Mouse (Mus musculus) megakaryocyte-erythroid progenitor cell, adult 5-6 weeks (primary cell): Measurements from ENCODE around the gene Olfr1417. TPM values are rescaled to one million over a fixed set of nuclear protein-coding genes. Genes with fewer than 3 reads are reported as not detected.

Experiments used
- ATAC-seq: replicated peaks from 2 replicates; pipeline ENCODE4 v1.8.0; 2016; ENCODE audit warnings: mild to moderate bottlenecking, inconsistent platforms; ENCODE audit not compliant: severe bottlenecking, poor library complexity, low FRiP score, low TSS enrichment
- total RNA-seq, 2 experiments: library from RNA; stranded (forward) in 1 of 2; stranded (reverse) in 1 of 2; fragments of 200-1000, 215-1000 nt in 1 of 2; fragments of >200 nt in 1 of 2; fragmentation: Nextera tagmentation in 1 of 2; gene quantifications; 2 replicates each; pipeline ENCODE4 v1.2.3; 2014 to 2017

Olfr1417 gene
- total RNA-seq, 2 experiments from 2014 or later: 0.28 TPM; not detected in 1

DNA sequence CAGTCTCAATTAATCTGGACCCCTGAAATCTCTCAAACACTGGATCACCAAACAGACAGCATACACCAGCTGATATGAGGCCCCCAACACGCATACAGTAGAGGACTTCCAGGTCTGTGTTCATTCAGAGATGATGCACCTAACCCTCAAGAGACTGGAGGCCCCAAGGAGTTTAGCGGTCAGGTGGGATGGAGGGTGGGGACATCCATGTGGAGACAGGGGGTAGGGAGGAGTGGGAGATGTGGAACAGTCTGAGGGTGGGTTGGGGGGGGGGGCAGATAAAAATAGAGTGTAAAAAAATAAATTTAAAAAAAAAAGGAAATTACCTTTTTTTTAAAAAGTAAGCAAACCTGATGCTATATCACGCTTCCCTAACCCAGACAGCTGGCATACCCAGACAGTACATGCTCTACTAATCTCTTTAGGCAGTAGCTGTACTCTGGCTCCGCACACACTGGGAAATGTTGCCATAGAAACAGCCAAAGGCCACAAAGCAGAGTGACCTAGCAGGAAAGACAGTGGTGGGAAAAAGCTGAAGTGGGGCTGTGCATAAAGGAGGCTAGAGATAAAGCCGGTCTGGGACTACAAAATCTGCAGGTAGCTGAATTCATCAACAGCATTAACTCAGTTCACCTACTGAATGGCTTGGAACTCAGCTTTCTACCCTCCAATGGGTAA, 27.2 kb downstream of the Olfr1417 start:
- ATAC-seq: peak; percentile 50

DNA sequence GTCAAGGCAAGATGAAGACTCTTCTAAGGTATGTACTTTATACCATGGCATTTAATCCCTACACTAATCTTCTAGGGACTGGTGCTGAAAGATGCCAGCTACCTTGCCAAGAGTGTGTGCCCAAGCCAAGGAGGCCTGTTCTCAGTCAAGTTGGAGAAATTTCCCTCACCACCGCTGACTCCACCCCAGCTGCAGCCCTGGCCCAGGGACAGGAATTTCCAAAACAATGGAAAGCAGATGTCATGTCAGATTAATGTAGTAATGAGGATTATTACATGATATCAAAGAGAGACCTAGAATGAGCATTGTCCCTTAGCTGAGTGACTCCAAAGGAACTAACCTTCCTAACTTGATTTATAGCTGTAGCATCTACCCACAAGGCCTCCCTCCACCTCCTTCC, 28.2 kb downstream of the Olfr1417 start:
- ATAC-seq: no peak

DNA sequence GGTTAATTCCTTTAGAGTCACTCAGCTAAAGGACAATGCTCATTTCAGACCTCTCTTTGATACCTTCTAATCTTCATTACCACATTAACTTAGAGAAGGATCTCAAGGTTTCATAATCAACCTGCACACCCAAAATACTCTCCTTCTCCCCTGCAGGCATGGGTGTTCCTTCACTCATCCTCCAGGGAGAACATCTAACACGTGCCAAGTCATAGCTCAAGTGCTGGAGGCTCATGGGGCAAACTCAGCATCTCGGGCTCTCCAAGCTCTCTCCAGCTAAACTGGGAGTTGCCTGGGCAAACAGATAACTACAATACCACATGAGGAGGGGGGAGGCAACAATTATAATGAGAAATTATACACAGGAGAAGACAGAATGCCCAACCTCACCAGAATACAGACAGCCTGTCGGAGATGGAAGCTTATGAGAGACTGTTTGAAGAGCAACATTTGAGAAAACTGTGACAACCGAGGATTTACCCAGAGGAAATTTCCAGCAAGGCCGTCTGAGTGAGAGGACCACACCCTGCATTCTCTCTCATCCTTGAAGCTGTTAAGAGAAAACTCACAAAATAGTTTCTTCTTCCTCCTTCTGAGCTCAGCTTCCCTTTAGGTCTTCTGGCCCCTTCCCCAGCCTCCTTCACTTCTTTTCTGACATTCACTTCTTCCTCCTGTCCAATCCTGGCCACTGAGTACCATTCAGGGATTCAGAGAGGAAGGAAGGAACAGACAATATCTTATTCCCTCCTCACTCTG, 28.8 kb downstream of the Olfr1417 start:
- peak; percentile 31 for ATAC-seq

DNA sequence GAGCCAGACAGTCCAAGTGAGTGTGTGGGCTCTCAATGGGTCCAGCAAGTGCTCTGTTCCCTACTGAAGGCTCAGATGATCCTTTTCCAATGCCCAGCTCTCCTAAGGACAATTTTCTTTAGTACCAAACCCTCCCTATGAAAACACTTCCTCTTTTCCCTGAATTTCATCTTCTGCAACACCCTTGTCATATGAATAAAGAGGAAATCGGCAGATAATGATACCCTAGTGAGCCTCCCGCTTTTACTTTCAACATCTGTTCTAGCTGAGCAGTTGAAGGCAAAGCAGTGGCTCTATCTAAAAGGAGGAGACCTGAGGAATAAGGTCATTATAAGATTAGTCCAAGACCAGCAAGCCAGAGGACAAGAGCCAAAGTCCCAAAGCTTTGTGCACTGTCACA, 30.6 kb downstream of the Olfr1417 start:
- ATAC-seq: no peak

DNA sequence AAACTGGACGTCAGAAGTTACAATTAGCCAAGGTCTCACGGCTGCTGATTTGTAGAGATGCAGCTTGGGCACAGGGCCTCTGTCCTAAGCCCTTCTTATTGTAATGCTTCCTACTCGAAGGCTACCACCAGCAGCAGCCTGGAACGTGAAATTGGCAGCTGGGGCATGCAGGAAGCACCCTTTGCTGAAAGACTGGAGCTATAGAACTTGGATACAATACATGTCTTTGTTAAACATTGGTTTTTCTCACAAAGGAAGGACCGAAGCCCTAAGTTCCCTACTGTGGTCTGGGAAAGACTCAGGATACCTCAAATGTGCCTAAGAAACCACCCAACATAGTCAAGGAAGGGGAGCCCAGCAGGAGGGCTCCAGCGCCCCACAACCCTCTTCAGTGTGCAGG, 31.2 kb downstream of the Olfr1417 start:
- no peak for ATAC-seq

DNA sequence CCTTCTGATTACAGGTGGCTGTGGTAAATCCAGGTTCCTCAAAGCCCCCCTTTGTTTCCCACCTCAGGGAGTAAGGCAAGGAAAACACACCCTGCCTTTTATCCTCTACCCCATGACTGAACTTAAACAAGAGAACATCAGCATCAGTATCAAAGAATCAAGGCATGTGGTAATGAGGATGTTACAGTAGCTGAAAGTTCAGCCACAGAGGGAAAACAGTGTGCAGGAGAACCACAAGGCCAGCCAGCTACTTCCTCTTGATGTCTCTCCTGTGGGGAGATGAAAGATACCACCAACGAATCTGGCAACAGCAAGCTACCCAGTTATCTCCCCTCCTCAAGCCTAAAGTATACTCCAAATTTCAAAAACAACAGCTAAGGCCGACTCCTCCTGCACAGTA, 31.8 kb downstream of the Olfr1417 start:
- ATAC-seq: peak; percentile 80

DNA sequence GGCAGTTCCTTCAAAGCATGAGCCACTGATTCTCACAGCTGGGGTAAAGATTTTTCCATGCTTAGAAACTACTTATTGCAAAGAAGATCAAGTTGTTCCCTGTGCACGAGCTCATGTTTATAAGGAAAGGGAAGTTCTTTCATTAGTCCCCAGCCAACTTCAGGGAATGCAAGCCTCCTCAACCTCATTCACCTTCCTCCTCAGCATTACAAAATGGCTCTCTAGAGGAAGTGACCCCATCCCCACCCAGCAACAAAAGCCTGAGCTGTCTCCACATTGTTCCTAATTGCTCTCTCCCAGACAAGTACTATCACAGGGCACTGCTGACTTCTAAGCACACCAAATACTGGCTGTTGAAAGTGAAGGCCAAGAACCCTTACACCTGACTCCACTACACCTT, 34.6 kb downstream of the Olfr1417 start:
- no peak for ATAC-seq

DNA sequence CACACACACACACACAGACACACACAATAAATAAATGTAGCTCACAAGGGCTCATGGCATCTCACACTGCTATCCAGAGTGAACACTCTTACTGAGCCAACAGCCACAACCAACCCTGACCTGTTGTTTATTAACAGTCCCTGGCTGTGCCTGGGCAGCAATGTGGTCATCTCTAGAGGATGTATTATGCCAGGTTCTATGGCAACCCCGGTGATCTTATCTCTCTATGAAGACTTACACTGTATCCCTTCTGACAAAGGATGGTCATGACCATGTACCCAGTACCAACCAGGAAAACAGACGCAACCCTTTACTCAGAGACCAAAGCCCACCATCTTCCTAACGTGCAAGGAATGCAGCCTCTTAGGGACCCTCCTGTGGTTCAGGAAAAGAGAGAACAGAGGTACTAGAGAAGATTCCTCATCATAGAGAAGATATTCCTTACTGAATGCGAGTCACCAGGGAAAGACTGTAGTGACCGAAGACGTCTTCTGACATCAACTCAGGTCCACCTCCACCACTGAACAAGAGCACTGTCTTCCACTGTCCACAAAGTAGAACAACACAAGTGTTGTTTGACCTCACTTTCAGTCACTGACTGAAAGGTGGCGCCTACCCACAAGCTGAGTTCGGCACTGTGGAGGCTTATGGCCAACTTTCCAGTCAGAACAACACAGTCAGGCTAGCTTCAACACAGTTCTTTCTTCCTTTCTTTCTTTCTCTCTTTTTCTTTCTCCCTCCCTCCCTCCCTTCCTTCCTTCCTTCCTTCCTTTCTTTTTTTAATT, 38.3 kb downstream of the Olfr1417 start:
- peak; percentile 88 for ATAC-seq

DNA sequence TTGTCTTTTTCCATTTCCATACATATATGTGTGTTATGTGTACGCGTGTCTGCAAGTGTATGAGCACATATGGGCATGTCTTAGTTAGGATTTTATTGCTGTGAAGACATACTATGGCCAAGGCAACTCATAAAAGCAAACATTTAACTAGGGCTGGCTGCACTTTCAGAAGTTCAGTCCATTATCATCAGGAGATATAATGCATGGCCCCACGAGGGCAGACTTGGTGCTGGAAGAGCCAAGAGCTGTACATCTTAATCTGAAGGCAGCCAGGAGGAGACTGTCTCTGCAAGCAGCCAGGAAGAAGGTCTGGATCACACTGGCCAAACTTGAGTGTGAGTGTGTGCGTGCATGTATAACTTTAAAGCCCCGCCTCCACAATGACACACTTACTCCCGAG, 44.6 kb downstream of the Olfr1417 start:
- ATAC-seq: peak; percentile 48; the same call in 1 of the 2 replicates

DNA sequence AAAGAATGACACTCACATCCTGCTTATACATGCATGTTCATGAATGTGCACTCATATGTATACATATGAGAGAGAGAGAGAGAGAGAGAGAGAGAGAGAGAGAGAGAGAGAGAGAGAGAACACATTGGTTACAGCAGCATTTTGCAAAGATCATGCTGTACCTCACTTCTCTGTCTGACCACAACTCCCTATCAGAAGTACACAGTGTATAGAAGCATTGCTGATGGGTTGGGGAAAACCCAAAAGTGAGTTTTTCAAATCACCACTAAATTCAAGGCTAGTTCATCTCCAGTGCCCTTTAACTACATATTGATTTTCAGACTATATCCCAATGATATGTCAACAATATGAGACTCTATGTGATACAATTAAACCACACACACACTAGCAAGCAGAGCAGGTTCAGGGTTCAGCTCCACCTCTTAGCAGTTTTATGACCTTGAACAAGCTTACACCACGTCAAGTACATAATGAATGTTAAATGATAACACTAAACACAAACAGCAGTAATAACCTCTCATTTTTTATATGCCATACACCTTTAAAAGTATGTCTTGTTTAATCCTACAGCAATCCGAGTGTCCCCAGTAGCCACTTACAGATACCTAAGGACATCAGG, 45.2 kb downstream of the Olfr1417 start:
- peak; percentile 69 for ATAC-seq

DNA sequence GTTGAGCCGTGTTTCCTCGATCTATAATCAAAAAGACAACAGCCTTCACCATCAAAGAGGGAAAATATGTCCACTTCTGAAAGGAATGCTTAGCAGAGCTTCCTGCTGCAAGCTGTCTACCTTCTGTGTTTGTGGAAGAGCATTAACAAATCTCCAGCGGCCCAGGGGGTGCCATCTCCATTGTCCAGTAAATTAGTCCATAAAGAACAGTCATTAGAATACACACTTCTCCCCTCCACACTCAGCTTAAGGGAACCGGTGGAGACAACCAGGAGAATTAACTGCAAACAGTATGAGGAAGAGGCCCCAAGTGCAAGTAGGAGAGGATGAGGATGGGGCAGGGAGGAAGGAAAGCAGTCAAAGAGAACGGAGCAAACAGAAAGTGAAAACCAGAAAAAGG, 47.2 kb downstream of the Olfr1417 start:
- ATAC-seq: no peak

DNA sequence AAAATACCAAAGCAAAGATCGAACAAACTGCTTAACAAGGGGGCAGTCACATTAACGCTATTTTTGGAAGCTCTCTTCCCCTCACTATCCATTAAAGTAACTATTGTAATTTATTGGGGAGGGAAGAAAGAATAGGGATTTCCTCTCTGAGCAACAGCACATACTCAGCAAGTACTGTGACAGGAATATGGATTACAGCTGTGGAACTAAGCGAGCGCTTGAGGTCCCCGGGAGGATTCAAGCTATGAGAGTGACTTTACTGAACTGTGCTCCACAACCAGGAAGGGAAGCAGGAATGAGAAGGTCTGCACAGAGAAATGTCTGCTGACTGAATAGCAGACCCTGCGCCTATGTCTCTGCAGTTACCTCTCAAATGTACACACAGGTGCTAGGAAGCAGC, 50.1 kb downstream of the Olfr1417 start:
- no peak for ATAC-seq

DNA sequence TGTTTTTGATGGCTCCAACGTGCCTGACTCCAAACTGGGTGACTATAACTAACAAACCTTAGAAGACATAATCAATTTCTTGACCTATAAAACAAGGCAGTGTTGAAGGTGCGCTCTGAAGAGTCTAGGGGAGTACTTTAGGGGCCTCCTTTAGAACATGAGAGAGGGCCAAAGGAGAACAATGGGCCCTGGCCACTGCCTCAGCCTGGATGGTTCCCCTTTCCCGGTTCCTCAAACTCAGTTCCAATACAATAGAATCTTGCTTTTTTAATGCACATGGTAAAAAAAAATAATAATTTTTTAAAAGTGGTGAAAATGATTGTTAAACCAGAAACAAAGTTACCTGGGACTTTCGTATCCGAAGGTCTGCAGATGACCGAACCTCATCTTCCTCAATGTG, 51.2 kb downstream of the Olfr1417 start:
- no peak for ATAC-seq

DNA sequence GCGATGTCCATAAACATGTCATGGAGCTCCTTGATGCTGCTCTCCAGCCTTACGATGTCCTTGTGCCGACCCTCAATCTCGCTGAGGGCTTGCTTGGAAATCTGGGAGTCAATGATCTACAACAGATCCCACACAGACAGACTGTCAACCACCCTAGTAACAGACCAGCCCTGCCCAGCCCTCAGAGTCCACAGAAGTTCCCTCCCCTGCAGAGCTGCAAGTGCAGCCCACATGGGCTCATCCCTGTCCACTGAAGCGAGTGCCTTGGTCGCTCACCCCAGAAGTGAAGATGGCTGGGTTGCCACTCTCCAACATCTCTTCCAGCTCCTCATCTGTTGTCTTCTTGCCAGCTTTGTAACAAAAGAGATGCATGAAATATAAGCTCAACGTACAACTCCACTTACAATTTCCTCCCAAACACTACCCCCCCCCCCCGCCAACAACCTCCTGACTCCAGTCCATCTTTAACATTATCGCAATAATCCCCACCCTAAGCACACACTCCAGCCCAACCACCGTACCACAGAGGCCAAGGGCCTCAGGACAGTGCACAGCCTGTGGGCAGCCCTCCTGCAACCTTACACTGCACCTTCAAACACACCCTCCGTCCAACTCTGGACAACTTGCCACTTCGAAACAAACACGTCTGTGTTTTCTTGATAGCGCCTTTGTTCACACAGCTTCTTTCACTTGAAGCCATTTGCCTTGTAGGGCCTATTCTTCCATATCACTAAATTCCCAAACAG, 53.4 kb downstream of the Olfr1417 start:
- no peak for ATAC-seq

DNA sequence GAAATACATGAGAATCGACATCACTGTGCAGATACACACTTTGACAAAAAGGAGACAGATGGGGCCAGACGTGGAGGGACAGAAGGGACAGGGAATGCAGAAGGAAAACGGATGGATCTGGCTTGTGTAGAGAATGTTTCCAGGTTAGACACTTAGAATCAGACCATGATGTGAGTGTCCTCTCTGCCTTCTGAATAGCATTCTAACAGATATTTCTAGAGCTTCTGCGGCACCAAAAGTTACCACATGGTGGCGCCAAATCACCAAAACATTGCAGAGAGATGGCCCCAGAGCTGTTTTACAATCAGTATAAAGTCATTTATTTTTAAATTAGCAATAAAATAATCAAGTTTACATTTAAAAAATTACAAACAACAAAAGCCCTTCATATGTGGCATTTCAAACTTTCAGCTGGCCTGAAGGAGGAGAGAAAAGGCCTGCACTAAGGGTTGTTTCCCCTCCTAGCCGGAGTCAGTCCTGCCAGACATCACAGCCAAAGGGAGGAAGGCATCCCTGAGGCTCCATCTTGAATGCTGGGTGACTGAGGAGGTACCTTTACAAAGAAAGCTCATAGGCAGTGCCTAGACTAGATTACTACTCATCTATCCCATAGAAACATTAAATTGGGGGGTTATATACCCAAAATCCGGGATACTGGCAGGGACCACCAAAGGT, 61.7 kb downstream of the Olfr1417 start:
- peak; percentile 70 for ATAC-seq
